Mouse (Mus musculus): ENCODE measurements around the gene Lrrc36.

Lrrc36 gene

GRCm38 (mm10) chr8:105413391-105413790 lies at the start of gene Lrrc36, which contains the start of gene Kctd19:
TSS of gene Lrrc36 (plus strand) at chr8:105413571.
TSS of gene Kctd19 (minus strand) at chr8:105413502.
- peak; percentile 66 to 76 for DNase-seq (ENCODE audit: low spot score in 2 of 2)

GRCm38 (mm10) chr8:105367107-105367506 lies 46.3 kb upstream of the Lrrc36 start:
- no peak for DNase-seq (ENCODE audit: low spot score in 2 of 2)

GRCm38 (mm10) chr8:105372473-105372872 lies 40.9 kb upstream of the Lrrc36 start:
- DNase-seq (ENCODE audit: low spot score in 2 of 2) = no peak

DNA sequence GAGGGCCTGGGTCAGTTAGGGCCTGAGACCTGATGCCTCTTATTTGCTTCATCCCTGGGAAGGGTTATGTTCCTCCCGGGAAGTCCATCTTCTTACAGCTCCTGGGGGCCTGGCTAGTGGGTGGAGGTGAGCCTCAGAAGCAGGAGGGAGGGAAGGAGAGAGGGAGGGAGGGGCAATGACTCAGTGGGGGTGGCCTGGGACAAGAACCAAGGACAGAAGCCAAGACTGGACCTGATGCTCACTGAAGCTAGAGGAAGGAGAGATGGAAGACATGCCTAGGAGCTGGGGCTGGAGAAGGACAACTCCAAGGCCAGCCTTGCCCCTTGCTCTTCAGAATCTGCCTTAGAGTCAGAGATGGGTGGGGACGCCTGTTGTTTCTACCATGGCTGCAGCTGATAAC lies 40.3 kb upstream of the Lrrc36 start, which contains the start of gene Plekhg4:
Plekhg4 (plus strand) TSS at position 243 of the 400 bp plus-strand sequence.
- no peak for DNase-seq (ENCODE audit: low spot score in 2 of 2)

DNA sequence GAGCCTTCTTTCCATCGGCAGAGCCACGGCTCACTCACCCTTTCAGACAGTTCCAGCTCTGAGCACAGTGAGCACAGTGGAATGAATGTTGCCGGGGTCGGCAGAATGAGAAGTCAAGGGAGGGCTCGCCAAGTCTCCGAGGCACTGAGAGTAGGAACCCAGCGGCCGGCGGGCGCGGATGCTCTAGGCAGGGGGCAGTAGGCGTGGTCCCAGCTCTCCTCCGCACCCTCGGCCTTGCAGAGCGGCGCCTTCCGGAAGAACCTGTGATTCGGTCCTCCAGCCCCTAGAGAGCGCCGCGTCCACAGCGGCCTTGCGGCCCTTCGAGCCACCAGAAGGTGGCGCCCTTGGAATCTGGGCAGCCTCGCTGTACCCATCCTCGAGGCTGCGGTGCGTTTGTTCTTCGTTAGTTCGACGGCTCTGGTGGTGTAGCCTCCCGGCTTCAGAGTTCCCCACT lies 38.8 kb upstream of the Lrrc36 start:
- peak; percentile 42 to 77 for DNase-seq (ENCODE audit: low spot score in 2 of 2)

GRCm38 (mm10) chr8:105378673-105379072 lies 34.7 kb upstream of the Lrrc36 start:
- DNase-seq (ENCODE audit: low spot score in 2 of 2) = no peak

DNA sequence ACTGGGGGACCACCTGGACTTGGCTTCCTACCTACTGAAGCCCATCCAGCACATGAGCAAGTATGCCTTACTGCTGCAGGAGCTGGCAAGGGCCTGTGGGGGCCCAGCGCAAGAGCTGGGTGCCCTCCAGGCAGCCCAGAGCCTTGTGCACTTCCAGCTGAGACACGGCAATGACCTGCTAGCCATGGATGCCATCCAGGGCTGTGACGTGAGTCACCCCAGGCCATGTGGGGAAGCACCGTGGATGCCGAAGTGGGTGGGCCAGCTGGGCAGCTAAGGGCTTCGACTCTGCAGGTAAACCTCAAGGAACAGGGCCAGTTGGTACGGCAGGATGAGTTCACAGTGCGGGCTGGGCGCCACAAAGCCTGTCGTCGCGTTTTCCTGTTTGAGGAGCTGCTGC lies 33.1 kb upstream of the Lrrc36 start:
- DNase-seq (ENCODE audit: low spot score in 2 of 2) = no peak

DNA sequence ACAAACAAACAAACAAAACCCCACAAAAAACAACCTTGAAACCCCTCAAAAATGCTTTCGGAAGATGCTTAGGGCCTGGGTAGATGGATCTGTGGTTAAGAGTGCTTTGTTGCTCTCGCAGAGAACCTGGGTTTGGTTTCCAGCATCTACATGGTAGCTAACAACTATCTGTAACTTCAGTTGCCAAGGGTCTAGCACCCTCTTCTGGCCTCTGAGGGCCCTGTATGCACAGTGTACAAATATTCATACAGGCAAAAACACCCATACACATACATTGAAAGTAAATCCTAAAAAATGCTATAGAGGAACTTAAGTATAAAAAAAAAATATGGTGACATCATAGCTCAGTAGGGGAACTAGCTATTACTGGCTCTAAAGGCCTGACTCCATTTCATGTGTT lies 29.3 kb upstream of the Lrrc36 start:
- no peak for DNase-seq (ENCODE audit: low spot score in 2 of 2)

GRCm38 (mm10) chr8:105387151-105387550 lies 26.2 kb upstream of the Lrrc36 start:
- no peak for DNase-seq (ENCODE audit: low spot score in 2 of 2)

DNA sequence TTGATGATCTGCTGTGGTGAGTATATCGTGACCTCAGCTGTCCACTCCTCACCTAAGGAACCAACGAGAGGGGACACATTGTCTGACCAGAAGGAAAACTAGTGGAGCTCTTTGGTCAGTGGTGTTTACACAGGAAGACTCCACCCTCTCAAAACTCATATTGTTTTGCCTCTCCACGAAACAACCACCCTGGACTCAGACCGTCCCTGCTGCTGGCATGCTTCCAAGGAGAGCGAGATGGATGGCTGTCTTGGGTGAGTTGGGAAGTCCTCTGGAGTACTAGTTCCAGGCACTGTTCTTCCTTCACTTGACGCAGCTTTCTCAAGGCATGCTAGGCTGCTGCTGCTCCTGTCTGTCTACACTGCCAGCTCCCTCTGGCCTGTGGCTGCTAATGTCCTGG lies 24.3 kb upstream of the Lrrc36 start:
- DNase-seq (ENCODE audit: low spot score in 2 of 2) = no peak

DNA sequence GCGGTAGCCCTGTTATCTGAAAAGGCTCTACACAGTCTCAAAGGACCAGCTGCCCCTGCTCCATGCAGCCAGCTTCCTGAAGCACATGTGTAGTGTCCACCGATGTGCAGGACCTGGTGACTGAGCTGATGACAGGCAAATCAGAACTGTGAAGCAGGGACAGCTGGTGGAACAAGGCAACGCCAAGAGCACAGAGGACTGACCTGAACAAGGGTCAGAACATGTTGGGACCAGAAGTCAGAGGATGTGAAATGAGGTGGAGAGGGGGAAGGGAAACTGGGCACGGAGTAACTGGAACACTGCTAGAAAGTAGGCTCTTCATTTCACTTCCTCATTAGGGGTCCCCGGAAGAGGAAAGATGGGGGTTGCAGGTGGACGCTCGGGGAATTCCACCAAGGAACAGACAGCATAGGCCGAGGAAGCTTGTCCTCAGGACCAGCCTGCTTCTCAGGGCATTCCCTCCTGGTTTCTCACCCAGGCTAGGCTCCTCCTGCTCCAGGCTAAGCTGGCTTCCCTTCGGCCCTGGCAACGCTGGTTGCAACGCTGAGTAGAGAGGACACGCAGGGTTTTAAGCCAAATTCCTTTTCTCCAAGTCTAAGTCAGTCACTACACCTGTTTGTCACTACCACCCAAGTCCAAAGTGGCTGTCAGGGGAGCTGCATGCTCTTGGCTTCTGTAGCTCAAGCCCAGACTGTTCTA lies 20.1 kb upstream of the Lrrc36 start:
- no peak for DNase-seq (ENCODE audit: low spot score in 2 of 2)

DNA sequence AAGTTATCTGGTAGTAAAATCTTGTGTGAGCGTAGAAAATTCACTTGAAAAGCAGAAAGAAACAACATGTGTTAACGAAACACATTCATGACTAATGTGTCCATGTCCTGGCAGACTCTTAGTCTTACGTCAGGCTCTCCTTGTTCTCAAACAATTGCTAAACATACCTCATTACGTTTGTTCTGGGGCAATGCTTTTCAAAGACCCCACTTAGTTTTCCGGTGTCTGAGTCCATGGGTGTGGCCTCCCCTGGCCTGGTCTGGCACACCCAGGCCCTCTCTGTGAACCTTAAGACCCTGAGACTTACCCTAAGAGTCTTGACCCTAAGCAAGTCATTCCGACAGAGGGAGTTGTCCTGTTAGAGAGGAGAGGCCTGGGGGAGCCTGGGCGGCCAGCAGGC lies 19.5 kb upstream of the Lrrc36 start:
- DNase-seq (ENCODE audit: low spot score in 2 of 2) = no peak

DNA sequence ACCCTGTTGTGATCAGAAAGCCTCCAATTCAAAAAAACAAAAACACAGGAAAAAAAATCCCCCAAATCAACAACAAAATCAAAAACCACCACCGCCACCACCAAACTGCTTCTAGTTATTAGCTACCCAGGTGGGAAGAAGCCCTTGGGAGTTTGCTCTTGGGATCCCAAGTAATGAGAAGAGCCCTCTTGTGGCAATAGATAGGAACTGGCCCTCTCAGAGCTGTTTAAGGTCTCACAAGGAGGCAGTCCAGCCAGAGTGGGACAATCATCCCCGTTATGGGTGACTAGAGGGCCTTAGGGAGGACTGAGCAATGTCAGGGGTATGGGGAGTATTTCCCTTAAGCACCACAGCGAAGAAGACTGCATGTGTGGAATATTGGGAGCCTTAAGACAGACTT lies 15.6 kb upstream of the Lrrc36 start:
- no peak for DNase-seq (ENCODE audit: low spot score in 2 of 2)

DNA sequence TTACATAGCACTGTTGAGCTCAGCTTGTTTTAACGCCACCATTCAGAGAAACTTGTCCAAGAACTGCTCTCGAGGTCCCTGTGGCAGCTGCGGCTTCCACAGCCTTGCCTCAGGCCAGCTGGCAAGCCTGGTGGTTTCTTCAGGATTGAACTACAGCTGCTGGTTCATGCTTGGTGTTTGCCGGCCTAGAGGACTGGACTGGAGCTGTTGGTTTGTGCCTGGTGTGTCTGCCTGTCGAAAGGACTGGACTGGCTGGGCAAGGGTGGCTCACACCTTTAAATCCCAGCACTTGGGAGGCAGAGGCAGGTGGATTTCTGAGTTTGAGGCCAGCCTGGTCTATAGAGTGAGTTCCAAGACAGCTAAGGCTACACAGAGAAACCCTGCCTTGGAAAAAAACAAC lies 13.4 kb upstream of the Lrrc36 start:
- DNase-seq (ENCODE audit: low spot score in 2 of 2) = no peak

GRCm38 (mm10) chr8:105403467-105403866 lies 9.9 kb upstream of the Lrrc36 start:
- no peak for DNase-seq (ENCODE audit: low spot score in 2 of 2)

DNA sequence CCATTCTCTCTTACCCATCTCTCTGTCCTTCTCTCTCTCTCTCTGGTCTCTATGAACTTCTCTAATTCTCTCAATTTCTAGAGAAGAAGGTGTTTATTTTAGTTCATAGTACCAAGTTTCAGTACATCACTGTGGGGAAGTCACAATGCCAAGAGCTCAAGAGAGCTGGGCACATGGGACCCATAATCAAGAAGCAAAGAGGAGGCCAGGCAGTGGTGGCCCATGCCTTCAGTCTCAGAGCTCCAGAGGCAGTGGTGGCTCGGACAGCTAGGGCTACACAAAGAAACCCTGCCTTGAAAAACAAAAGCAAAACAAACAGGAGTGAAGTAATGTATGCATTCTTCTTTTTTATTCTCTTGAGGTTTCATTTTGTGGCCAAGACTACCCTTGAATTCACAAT lies 8.9 kb upstream of the Lrrc36 start:
- no peak for DNase-seq (ENCODE audit: low spot score in 2 of 2)

DNA sequence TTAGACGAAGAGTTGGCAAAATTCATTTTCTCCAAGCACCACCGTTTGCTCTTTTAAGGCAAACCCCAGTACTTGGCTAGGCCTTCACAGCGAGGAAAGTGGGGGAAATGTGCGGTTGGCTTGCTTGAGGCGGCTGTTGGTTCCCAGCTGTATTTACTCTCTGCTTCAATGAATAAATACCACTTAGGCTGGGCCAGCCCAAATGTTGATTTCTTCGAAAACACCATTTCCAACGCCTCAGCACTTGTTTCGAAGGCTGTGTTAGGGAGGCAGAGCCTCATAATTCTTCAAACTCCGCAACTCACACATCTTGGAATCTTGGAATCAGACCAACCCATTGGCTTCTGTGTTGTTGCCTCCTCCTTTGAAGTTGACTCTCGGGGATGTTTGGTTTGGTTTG lies 7.0 kb upstream of the Lrrc36 start:
- no peak for DNase-seq (ENCODE audit: low spot score in 2 of 2)

DNA sequence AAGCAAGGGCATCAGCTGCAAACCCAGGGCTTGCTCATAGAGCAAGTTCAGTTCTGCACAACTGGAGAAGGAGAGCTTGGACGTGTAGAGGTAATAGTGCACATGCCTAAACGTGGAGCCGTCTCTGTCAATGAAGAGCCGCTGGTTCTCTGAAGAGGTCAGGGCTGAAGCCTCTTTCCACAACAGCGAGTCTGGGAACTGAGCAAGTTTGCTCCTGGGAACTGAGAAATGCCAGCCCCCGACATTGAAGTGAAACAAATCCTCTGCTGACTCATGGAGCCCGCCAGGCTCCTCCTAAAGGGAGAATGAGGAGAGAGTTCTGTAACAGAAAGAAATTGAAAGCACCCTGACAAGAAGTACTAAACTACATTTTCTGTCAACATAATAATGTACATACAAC lies 5.0 kb upstream of the Lrrc36 start:
- no peak for DNase-seq (ENCODE audit: low spot score in 2 of 2)

DNA sequence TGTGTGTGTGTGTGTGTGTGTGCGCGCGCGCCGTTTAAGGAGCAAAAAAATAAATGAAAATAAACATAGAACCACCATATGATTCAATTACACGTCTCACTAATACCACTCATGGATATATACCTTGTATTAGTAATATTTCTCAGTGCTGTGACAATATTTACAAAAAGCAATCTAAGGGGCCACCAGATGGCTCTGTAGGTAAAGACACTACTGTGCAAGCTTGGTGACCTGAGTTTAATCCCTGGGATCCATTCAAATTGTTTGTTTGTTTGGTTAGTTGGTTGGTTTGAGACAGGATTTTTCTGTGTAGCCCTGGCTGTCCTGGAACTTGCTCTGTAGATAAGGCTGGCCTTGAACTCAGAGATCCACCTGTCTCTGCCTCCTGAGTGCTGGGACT lies 3.4 kb upstream of the Lrrc36 start:
- DNase-seq (ENCODE audit: low spot score in 2 of 2) = no peak

DNA sequence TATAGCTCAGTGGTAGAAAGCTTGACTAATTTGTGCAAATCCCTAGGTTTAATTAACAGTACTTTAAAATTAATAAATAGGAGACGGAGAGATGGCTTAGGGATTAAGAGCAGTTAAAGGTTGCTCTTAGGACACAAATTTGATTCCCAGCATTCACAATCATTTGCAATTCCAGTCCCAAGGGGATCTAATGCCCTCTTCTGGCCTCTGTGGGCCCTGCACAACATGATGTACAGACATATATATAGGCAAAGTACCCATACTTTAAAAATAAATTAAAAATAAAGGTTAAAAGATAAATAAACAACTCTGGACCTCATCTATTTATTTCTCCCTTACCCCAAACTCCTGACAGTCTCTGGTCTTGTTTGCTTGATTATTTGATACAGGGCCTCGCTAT lies 5.6 kb downstream of the Lrrc36 start:
- no peak for DNase-seq (ENCODE audit: low spot score in 2 of 2)

DNA sequence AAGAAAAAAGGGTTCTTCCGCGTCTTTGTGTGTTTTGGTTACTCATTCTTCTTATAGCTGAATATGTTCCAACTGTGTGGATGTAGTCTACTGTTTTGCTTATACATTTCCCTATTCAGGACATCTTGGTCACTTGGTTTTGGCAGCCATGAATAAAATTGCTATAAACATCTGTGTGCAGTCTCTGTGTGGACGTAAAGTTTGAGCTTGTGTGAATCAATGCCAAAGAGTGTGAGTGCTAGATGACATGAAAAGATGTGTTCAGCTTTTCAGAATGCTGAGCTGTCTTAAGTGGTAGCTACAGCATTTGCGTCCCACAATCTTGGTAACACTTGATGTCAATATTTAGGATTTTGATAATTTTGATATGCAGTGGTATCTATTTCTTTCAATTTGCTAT lies 6.4 kb downstream of the Lrrc36 start:
- DNase-seq (ENCODE audit: low spot score in 2 of 2) = no peak

- no peak for DNase-seq (ENCODE audit: low spot score in 2 of 2)
These were observed 8.6 kb downstream of the Lrrc36 start for GRCm38 (mm10) chr8:105422006-105422405.

- DNase-seq (ENCODE audit: low spot score in 2 of 2) = no peak
These were observed 13.5 kb downstream of the Lrrc36 start for GRCm38 (mm10) chr8:105426878-105427277.

All from spleen, postnatal 4 days (tissue).